Mouse (Mus musculus) frontal cortex, postnatal 14 days (tissue): Measurements from ENCODE around the gene Pank2.

Experiments
- DNase-seq, 2 experiments: peaks; one replicate each; pipeline ENCODE4 v3.0.0; 2022; ENCODE audit warnings: low spot score in 2 of 2

The Pank2 gene

DNA sequence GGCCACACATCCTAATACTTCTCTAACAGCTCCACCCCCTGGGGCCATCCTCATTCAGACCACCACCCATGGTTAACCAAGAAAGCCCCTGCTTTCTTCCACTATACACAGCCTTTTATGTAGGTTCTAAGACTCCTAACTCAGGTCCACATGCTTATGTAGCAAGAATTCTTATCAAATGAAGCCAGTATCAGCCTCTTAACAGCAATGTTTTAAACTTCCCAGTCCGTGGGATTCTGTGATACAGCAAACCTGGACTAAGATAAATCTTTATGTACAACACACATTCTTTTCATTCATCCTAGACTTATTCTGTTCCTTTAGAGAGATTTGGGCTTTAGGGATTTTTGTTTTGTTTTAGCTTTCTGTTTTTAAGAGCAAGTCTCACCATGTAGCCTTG lies 61.4 kb downstream of the Pank2 start:
- DNase-seq: no peak

DNA sequence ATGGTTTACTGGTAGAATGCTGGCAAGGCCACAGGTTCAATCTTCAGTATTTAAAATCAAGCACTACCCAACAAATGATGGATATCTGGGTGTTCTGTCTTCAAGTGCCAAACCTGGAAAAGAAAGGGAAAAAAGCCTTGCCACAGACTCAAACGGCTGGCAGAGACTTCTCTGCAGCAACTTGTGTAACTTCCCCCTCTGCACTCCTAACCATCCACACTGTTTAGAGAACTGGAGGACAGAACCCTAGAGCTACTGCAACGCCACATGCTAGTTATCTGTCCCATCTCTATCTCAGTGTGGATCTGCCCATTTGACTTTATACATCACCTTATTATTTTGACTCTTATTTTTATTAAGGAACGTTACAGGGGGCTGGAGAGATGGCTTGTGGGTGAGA lies 63.7 kb downstream of the Pank2 start:
- DNase-seq: no peak

DNA sequence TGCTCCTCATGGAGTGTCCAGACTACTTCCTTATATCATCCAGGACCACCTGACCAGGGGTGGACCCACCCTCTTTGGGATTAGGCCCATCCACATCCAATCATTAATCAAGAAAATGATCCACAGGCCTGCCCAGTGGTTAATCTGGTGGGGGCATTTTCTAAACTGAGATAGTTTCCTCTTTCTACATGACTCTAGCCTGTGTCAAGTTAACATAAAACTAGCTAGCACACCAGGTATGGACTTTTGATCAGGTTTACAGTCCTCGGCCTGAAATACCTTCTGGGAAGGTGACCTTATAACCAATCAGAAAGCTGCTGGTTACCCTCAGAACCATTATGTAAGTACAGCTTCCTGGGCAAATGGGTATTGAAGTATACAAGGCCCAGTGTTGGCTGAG lies 66.7 kb downstream of the Pank2 start:
- DNase-seq: no peak

DNA sequence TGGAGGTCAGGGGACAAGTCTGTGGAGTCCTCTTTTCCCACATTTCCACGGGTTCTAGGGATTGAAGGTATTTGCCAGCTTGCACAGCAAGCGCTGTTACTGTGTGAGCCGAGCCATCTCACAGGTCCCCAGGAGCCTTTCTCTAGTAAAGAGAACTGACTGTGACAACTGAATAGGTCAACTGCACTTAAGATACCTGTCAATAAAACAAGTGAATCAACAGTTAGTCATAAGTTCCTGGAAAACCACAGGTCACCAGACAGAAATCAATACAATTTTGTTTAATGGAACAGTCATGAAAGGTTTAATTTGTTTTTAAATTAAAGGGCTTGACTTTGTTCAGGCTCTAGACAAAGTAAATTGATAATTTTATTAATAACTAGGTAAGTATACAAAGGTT lies 68.3 kb downstream of the Pank2 start:
- DNase-seq: no peak

DNA sequence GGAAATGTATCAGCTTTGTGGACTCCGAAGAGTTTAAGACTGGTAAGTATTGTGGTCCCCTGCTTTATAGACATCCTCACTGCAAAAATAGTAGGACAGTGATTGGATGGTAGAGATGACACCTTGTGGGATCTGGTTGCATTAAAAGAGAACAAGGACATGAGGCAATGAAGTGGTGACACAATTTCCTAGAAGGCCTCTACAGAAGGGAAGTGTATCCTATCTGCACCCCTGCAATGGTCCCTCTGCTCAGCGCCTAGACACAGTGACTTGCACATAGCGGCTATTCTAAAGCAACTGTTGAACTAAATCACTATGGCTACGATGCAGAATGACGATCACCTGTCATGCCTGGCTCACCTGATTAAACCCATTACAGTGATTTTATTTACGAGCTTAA lies 75.3 kb downstream of the Pank2 start:
- DNase-seq: no peak

DNA sequence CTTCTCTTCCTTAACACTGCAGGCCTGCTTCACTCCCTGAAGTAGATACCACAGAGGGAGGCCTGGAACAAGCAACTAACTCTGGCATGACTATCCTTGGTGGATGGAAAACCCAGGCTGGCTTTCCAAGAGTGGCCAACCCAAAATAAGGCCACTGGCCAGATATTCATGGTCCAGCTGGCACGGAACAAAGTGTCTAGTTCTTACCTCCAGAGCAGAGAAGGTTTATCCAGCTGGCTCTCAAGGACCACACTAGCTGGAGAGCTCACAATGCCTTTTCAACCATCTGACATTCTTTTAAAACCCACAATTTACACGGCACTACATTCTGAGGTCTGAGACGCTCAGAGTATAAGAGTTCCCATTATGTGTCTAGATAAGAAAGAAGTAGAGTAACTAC lies 82.2 kb downstream of the Pank2 start:
- DNase-seq: no peak

DNA sequence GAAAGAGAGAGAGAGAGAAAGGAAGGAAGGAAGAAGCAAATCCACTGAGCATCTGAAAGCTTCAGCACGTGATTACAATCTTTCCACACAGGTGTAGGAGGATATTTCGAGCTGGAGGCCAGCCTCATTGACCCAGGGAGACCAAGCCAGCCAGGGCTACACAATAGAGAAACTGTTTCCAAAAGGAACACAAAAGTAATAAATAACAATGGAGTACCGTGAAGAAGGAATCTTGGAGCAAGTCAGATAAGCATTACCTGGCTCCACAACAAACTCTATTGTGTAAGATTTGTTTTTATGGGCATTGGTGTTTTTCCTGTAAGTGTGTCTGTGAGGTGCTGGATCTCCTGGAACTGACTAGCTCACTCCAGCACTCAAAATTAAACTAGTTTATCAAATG lies 83.3 kb downstream of the Pank2 start:
- DNase-seq: no peak
